ENCODE assay signal across 7 mouse cellular contexts in genomic region chr2:29016599-29017587, GRCm38 (mm10). TPM values are rescaled to one million over a fixed set of nuclear protein-coding genes. Genes with fewer than 3 reads are reported as not detected.
DNase-seq lines count a peak whose midpoint lies in the region; ATAC-seq and TF ChIP-seq lines count a peak whose summit lies in the region.

No protein-coding gene starts in this region.

- TF ChIP-seq CTCF in lung, embryonic 14.5 days (IDR thresholded peaks at IDR 0.05; ENCODE audit: low read depth) = no peak

- ATAC-seq in lung, embryonic 14.5 days (ENCODE audit: insufficient read depth) = no peak
- ATAC-seq in hindbrain, embryonic 14.5 days (ENCODE audit: low FRiP score) = peak; percentile 80; the same call in 1 of the 2 replicates

- peak overlapping the region; percentile 30; the same call in 1 of the 2 replicates for H3K27ac ChIP-seq in lung, embryonic 14.5 days (ENCODE audit: low read depth)
- peak overlapping the region; percentile 69 for H3K27ac ChIP-seq in hindbrain, embryonic 14.5 days

- 59% methylated on average over 27 of the region's 27 CpGs for WGBS in lung, embryonic 14.5 days
- 42% methylated on average over 27 of the region's 27 CpGs for whole genome bisulfite sequencing in hindbrain, embryonic 14.5 days

- H3K36me3 ChIP-seq in lung, embryonic 14.5 days (ENCODE audit: insufficient read depth) = no peaks in the 10 kb centered on the region
- no peaks in the 10 kb centered on the region for H3K36me3 ChIP-seq in hindbrain, embryonic 14.5 days (replicated peaks; ENCODE audit: control insufficient read depth, insufficient read depth)

- H3K9ac ChIP-seq in lung, embryonic 14.5 days = no peak overlapping the region
- H3K9ac ChIP-seq in hindbrain, embryonic 14.5 days = peak overlapping the region; percentile 26

- no peak overlapping the region for H3K4me3 ChIP-seq in lung, embryonic 14.5 days (ENCODE audit: low read depth, low read length)
- no peak overlapping the region for H3K4me3 ChIP-seq in hindbrain, embryonic 14.5 days (replicated peaks; ENCODE audit: low read length)

- no peak overlapping the region for H3K4me2 ChIP-seq in lung, embryonic 14.5 days
- peak overlapping the region; percentile 22 for H3K4me2 ChIP-seq in hindbrain, embryonic 14.5 days (replicated peaks)

- DNase-seq in lung, embryonic 14.5 days = peak; percentile 51
- no peak for DNase-seq in lung, postnatal 25 days (ENCODE audit: low spot score)
- DNase-seq in embryo, embryonic 11 days = peak; percentile 75
- peak; percentile 65 for DNase-seq in hindbrain, embryonic 14.5 days (ENCODE audit: low spot score)
- peak; percentile 76 for DNase-seq in retina, embryonic 14.5 days (ENCODE audit: low spot score)
- DNase-seq in left cerebral cortex, adult 9 months (ENCODE audit: low spot score in 2 of 2) = no peak
- DNase-seq in frontal cortex, postnatal 25 days (ENCODE audit: low spot score in 2 of 2) = no peak

- H3K4me1 ChIP-seq in lung, embryonic 14.5 days (ENCODE audit: insufficient read depth) = no peaks in the 10 kb centered on the region
- peaks cover 16% of the 10 kb centered on the region for H3K4me1 ChIP-seq in hindbrain, embryonic 14.5 days (replicated peaks; ENCODE audit: control insufficient read depth, insufficient read depth, low read length)

- H3K9me3 ChIP-seq in lung, embryonic 14.5 days (ENCODE audit: low read depth, low read length) = no peaks in the 10 kb centered on the region
- H3K9me3 ChIP-seq in hindbrain, embryonic 14.5 days (ENCODE audit: control insufficient read depth, low read length) = no peaks in the 10 kb centered on the region

- no peaks in the 10 kb centered on the region for H3K27me3 ChIP-seq in lung, embryonic 14.5 days (ENCODE audit: insufficient read depth, low read length)
- H3K27me3 ChIP-seq in hindbrain, embryonic 14.5 days (ENCODE audit: control insufficient read depth, insufficient read depth, low read length) = peaks cover 10% of the 10 kb centered on the region

RNA-seq across cellular contexts. Expression of gene Cfap77, which starts 38.0 kb away (rescaled TPM):
- 0.76 and 0.83 TPM in 2 replicates for polyA plus RNA-seq in lung, embryonic 14.5 days (2014; fragmentation: Nextera tagmentation; extraction: Ambion mirVana)
- polyA plus RNA-seq in hindbrain, embryonic 14.5 days (2014; fragmentation: Nextera tagmentation; extraction: Ambion mirVana) = 0.56 and 0.78 TPM in 2 replicates

RNA-seq across cellular contexts. Expression of gene Ttf1, which starts 43.2 kb away (rescaled TPM):
- 10.2 and 10.7 TPM in 2 replicates for polyA plus RNA-seq in lung, embryonic 14.5 days (2014; fragmentation: Nextera tagmentation; extraction: Ambion mirVana)
- polyA plus RNA-seq in hindbrain, embryonic 14.5 days (2014; fragmentation: Nextera tagmentation; extraction: Ambion mirVana) = 5.7 and 6.0 TPM in 2 replicates

Comparison
In these comparisons a context has a peak if more than half of its experiments do, and no peak if none do; other contexts are left out.
1. DNase-seq: peak in lung, embryonic 14.5 days (single experiment), embryo, embryonic 11 days (single experiment), hindbrain, embryonic 14.5 days (single experiment) and retina, embryonic 14.5 days (single experiment); none in lung, postnatal 25 days (single experiment), left cerebral cortex, adult 9 months (0 of 2) and frontal cortex, postnatal 25 days (0 of 2).